Mouse (Mus musculus): ENCODE results near the gene Smurf1. TPM values are rescaled to one million over a fixed set of nuclear protein-coding genes. Genes with fewer than 3 reads are reported as not detected.
A peak's percentile ranks its signal among the peaks of the same experiment; 100 is the strongest.

Gene Smurf1
- 19.6 and 21.3 TPM in 2 replicates for polyA plus RNA-seq (2014; fragmentation: Nextera tagmentation; extraction: Ambion mirVana)

DNA sequence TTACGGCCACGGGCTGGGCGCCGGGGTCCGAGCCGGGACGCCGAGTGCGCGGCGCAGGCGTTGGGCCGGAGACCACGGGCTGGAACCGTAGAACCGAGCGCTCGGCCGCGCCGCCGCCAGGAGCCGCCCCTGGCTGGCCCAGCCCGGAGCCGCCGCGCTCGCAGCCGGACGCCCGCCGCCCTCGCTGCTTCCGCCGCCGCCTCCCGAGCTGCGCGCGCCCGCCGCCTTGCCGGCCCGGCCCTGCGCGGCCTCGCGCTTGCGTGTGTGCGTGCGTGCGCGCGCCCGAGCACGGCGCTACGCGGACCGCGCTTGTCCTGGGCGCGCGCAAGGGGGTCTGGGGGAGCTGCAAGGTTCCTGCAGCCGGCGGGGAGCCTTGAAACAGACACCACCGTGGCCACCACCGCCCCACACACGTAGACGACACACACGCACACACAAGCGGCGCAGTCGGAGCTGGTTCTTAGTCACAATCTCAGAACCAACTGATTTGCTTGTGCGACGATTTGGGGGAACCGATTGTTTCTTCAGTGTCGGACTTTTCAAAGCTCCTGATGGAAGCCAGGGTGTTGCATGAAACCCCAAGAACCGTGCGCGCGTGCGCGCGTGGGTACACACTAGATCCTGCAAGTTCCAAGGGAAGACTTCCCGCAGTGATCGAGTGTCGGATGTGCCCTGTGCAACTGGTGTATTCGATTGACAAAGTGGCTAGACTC is at the start of gene Smurf1:
Gene Smurf1, minus strand, starts transcription at position 209 of the 713 bp plus-strand sequence.
- WGBS, result under 1% methylated on average over 78 of the region's 89 CpGs
- H3K9ac ChIP-seq (ENCODE audit: low read length), result peak within 1 kb of the TSS; percentile 91
- peak within 1 kb of the TSS; percentile 53 for H3K4me2 ChIP-seq (ENCODE audit: low read depth)
- ATAC-seq (ENCODE audit: insufficient read depth, low FRiP score, low TSS enrichment) (peak; percentile 58), DNase-seq (ENCODE audit: low spot score) (peak; percentile 97)
- H3K4me3 ChIP-seq (ENCODE audit: low read depth, low read length), result peak within 1 kb of the TSS; percentile 88
- peak within 1 kb of the TSS; percentile 78; the same call in 1 of the 2 replicates for H3K27ac ChIP-seq (ENCODE audit: low read depth, low read length)
- no peaks in the 10 kb centered on the region for H3K36me3 ChIP-seq (ENCODE audit: control insufficient read depth, insufficient read depth, low read length)
- H3K4me1 ChIP-seq (ENCODE audit: control insufficient read depth, insufficient read depth, low read length), result peaks cover 5% of the 10 kb centered on the region; the same call in 1 of the 2 replicates
- H3K27me3 ChIP-seq (ENCODE audit: control insufficient read depth, insufficient read depth, low read length), result no peaks in the 10 kb centered on the region
- no peaks in the 10 kb centered on the region for H3K9me3 ChIP-seq (ENCODE audit: control insufficient read depth, low read length)

DNA sequence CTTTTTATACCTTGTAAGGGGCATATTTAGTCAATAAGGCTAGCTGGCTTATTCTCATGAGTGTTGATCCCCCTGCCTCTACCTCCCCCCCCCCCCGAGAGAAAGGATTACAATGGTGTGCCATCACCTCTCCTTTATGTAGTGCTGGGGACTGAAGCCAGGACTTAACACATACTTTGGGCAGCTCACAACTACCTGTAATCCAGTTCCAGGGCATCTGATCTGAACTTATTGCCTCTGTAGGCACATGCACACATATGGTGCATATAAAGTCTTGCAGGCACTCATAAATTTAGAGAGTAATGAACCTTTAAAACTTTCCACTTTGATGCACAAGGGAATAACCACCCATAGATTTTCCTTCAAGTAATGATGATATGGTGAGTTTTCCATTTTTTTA is 48.6 kb upstream of the Smurf1 start:
- DNase-seq (ENCODE audit: low spot score) (no peak), ATAC-seq (ENCODE audit: insufficient read depth, low FRiP score, low TSS enrichment) (no peak)
- Histone ChIP-seq H3K27me3 (ENCODE audit: control insufficient read depth, insufficient read depth, low read length) (no peaks in the 10 kb centered on the region), H3K9me3 (ENCODE audit: control insufficient read depth, low read length) (no peaks in the 10 kb centered on the region), H3K4me2 (ENCODE audit: low read depth) (no peak overlapping the region), H3K27ac (ENCODE audit: low read depth, low read length) (no peak overlapping the region), H3K4me1 (ENCODE audit: control insufficient read depth, insufficient read depth, low read length) (no peaks in the 10 kb centered on the region), H3K36me3 (ENCODE audit: control insufficient read depth, insufficient read depth, low read length) (no peaks in the 10 kb centered on the region), H3K4me3 (ENCODE audit: low read depth, low read length) (no peak overlapping the region), H3K9ac (ENCODE audit: low read length) (no peak overlapping the region)
- 86% methylated on average over 1 of the region's 1 CpGs for WGBS

DNA sequence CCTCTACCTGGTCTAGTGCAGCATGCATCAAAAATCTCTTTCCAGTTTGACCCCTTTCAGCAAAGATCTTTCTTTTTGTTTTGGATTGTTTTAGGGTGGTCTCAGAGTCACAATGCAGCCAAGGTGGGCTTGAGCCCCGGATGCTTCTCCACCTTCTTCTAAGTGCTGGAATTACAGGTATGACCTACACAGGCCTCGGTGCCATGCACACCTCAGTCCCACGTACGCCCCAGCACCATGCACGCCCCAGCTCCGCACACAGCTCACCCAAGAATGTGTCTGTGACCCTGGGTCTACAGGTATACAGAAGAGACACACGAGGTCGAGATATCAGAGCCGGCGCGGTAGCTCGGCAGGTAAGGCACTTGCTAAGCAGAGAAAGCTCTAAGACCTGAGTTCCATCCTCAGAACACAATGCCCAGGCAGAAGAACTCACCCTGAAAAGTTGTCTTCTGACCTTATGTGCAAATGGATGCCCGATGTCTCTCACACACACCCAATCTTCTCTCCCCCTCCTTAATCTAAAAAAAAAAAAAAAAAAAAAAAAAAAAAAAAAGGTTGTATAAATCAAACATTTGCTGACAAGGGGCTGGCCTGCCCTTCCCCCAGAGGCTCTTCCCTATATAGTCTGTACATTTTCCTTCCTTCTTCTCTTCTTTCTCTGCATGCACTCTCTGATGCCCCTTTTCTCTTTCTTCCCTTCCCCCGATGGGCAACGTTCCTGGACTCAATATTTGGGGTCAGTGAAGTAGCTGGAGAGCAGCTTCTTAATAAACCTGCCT is 43.4 kb upstream of the Smurf1 start:
- Histone ChIP-seq H3K9me3 (ENCODE audit: control insufficient read depth, low read length) (no peaks in the 10 kb centered on the region), H3K36me3 (ENCODE audit: control insufficient read depth, insufficient read depth, low read length) (no peaks in the 10 kb centered on the region), H3K4me3 (ENCODE audit: low read depth, low read length) (no peak overlapping the region), H3K4me2 (ENCODE audit: low read depth) (no peak overlapping the region), H3K27me3 (ENCODE audit: control insufficient read depth, insufficient read depth, low read length) (no peaks in the 10 kb centered on the region), H3K27ac (ENCODE audit: low read depth, low read length) (no peak overlapping the region), H3K9ac (ENCODE audit: low read length) (no peak overlapping the region), H3K4me1 (ENCODE audit: control insufficient read depth, insufficient read depth, low read length) (no peaks in the 10 kb centered on the region)
- ATAC-seq (ENCODE audit: insufficient read depth, low FRiP score, low TSS enrichment), result no peak
- DNase-seq (ENCODE audit: low spot score), result no peak
- WGBS, result 92% methylated on average over 15 of the region's 15 CpGs

DNA sequence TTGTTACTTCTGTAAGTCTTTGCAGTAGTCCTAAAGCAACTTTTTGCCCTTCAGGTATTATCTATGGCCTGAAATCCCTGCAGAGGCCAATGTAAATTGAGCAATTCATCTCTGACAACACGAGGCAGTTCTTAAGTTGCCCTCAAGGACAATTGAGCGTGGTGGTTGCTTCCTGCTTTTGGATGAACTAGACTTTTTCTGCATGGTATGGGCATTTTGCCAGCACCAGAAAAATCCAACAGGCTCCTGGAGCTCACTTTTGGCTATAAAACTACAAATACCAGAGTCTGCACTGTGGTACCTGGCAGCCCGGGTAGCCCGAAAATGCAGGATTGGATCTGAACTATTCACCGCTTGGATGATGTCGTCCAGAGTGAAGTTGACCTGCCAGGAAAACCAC is 39.9 kb upstream of the Smurf1 start:
- no peaks in the 10 kb centered on the region for H3K27me3 ChIP-seq (ENCODE audit: control insufficient read depth, insufficient read depth, low read length)
- DNase-seq (ENCODE audit: low spot score), result no peak
- H3K4me1 ChIP-seq (ENCODE audit: control insufficient read depth, insufficient read depth, low read length), result no peaks in the 10 kb centered on the region
- no peak for ATAC-seq (ENCODE audit: insufficient read depth, low FRiP score, low TSS enrichment)
- no peak overlapping the region for H3K9ac ChIP-seq (ENCODE audit: low read length)
- no peak overlapping the region for H3K4me3 ChIP-seq (ENCODE audit: low read depth, low read length)
- WGBS, result 88% methylated on average over 6 of the region's 6 CpGs
- H3K36me3 ChIP-seq (ENCODE audit: control insufficient read depth, insufficient read depth, low read length), result no peaks in the 10 kb centered on the region
- H3K27ac ChIP-seq (ENCODE audit: low read depth, low read length), result no peak overlapping the region
- no peaks in the 10 kb centered on the region for H3K9me3 ChIP-seq (ENCODE audit: control insufficient read depth, low read length)
- H3K4me2 ChIP-seq (ENCODE audit: low read depth), result no peak overlapping the region

DNA sequence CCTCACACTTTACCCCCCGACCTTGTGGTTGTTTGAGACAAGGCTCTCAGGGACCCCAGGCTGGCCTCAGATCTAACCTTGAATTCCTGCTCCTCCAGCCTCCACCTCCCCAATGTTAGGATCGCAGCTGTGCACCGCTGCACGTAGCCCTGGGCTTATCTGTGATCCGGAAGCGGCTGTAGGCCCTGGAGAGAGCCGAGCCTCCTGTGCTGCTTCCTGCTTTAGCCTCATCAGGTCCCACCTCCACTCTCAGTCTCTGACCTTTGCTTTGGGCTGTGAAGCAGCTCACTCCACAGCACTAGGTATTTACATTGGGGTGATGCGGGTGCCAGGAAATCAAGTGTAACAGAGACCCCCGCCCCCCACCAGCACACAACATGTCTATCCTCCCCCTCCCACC is 38.8 kb upstream of the Smurf1 start:
- Histone ChIP-seq H3K27me3 (ENCODE audit: control insufficient read depth, insufficient read depth, low read length) (no peaks in the 10 kb centered on the region), H3K9ac (ENCODE audit: low read length) (no peak overlapping the region)
- 84% methylated on average over 9 of the region's 9 CpGs for WGBS

DNA sequence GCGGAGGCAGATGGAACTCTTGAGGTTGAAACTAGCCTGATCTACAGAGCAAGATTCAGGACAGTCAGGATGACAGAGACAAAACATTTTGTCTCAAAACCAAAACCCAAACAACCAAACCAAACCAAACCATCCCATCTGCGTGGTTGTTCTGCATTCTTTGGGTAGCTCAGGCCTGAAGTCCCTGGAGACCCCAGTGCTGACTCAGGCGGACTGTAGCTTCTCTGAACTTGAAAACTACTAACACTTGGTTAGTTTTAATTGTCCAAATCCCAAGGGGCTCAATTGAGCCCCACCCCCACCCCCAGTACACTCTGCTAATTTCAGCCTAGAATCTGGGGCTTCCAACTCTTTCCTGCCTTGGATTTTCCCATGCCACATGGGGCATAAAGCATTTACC is 37.7 kb upstream of the Smurf1 start:
- Histone ChIP-seq H3K4me2 (ENCODE audit: low read depth) (no peak overlapping the region), H3K9me3 (ENCODE audit: control insufficient read depth, low read length) (no peaks in the 10 kb centered on the region), H3K27ac (ENCODE audit: low read depth, low read length) (no peak overlapping the region), H3K4me1 (ENCODE audit: control insufficient read depth, insufficient read depth, low read length) (no peaks in the 10 kb centered on the region), H3K4me3 (ENCODE audit: low read depth, low read length) (no peak overlapping the region), H3K27me3 (ENCODE audit: control insufficient read depth, insufficient read depth, low read length) (no peaks in the 10 kb centered on the region), H3K9ac (ENCODE audit: low read length) (no peak overlapping the region), H3K36me3 (ENCODE audit: control insufficient read depth, insufficient read depth, low read length) (no peaks in the 10 kb centered on the region)
- ATAC-seq (ENCODE audit: insufficient read depth, low FRiP score, low TSS enrichment), result no peak
- DNase-seq (ENCODE audit: low spot score), result no peak
- WGBS, result 74% methylated on average over 3 of the region's 3 CpGs

More for the DNA sequence above, 38.8 kb upstream of the Smurf1 start:
- DNase-seq (ENCODE audit: low spot score) (no peak), ATAC-seq (ENCODE audit: insufficient read depth, low FRiP score, low TSS enrichment) (no peak)
- H3K36me3 ChIP-seq (ENCODE audit: control insufficient read depth, insufficient read depth, low read length), result no peaks in the 10 kb centered on the region
- no peak overlapping the region for H3K4me2 ChIP-seq (ENCODE audit: low read depth)
- H3K4me1 ChIP-seq (ENCODE audit: control insufficient read depth, insufficient read depth, low read length), result no peaks in the 10 kb centered on the region
- no peak overlapping the region for H3K4me3 ChIP-seq (ENCODE audit: low read depth, low read length)
- no peaks in the 10 kb centered on the region for H3K9me3 ChIP-seq (ENCODE audit: control insufficient read depth, low read length)
- no peak overlapping the region for H3K27ac ChIP-seq (ENCODE audit: low read depth, low read length)

DNA sequence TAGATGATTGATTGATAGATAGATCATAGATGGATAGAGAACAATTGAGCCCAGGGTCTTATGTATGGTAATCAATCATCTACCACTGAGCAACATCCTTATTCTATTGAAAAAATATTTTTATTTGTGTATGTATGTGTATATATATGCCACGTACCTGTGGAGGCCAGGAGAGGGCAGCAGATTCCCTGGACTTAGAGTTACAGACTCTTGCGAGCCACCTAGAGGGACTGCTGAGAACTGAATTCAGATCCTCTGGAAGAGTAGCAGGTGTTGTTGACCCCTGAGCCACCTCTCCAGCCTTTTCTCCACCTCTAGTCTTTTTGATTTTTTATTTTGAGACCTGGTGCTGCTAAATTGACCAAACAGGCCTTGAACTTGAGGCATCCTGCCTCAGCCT is 32.8 kb upstream of the Smurf1 start:
- Histone ChIP-seq H3K9ac (ENCODE audit: low read length) (no peak overlapping the region), H3K36me3 (ENCODE audit: control insufficient read depth, insufficient read depth, low read length) (no peaks in the 10 kb centered on the region), H3K4me1 (ENCODE audit: control insufficient read depth, insufficient read depth, low read length) (no peaks in the 10 kb centered on the region), H3K4me3 (ENCODE audit: low read depth, low read length) (no peak overlapping the region), H3K4me2 (ENCODE audit: low read depth) (no peak overlapping the region), H3K9me3 (ENCODE audit: control insufficient read depth, low read length) (no peaks in the 10 kb centered on the region), H3K27ac (ENCODE audit: low read depth, low read length) (no peak overlapping the region), H3K27me3 (ENCODE audit: control insufficient read depth, insufficient read depth, low read length) (no peaks in the 10 kb centered on the region)
- ATAC-seq (ENCODE audit: insufficient read depth, low FRiP score, low TSS enrichment), result no peak
- 23% methylated on average over 2 of the region's 2 CpGs for WGBS
- no peak for DNase-seq (ENCODE audit: low spot score)

DNA sequence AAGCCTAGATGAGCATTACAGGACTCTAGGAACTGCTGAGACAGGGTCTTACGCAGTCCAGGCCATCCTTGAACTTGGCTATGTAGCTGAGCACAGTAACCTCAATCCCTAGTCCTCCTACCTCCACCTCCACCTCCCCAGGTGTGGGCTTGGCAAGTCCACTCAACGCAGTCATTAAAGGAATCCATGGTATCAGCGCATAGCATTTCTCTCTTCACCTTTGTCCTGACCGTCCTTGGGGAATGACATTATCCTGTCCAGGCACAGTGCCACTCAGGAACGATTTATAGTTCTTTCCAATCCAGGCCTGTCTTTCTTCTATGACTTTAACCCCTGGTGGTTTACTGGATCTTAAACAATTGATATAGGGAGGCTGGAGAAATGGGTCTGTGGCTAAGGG is 24.8 kb upstream of the Smurf1 start:
- H3K4me1 ChIP-seq (ENCODE audit: control insufficient read depth, insufficient read depth, low read length), result no peaks in the 10 kb centered on the region
- WGBS, result 86% methylated on average over 5 of the region's 5 CpGs
- H3K4me3 ChIP-seq (ENCODE audit: low read depth, low read length), result no peak overlapping the region
- ATAC-seq (ENCODE audit: insufficient read depth, low FRiP score, low TSS enrichment) (no peak), DNase-seq (ENCODE audit: low spot score) (no peak)
- no peaks in the 10 kb centered on the region for H3K36me3 ChIP-seq (ENCODE audit: control insufficient read depth, insufficient read depth, low read length)
- H3K9me3 ChIP-seq (ENCODE audit: control insufficient read depth, low read length), result no peaks in the 10 kb centered on the region
- no peak overlapping the region for H3K4me2 ChIP-seq (ENCODE audit: low read depth)
- H3K27me3 ChIP-seq (ENCODE audit: control insufficient read depth, insufficient read depth, low read length), result no peaks in the 10 kb centered on the region
- H3K27ac ChIP-seq (ENCODE audit: low read depth, low read length), result no peak overlapping the region
- no peak overlapping the region for H3K9ac ChIP-seq (ENCODE audit: low read length)

DNA sequence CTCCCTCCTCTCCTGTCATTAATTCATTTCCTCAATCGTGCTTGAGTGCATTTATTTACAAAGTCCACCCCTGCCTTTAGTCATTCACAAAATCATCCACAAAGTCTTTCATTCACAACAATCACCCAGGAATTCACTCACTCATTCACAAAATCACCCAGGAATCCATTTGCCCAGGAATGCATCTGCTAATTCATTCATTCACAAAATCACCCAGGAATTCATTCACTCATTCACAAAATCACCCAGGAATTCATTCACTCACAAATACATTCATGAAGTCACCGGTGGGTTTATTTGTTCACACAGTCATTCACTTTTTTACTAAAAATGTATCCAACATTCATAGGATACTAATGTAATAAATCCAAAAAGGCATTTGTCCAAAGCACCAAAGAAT is 24.4 kb upstream of the Smurf1 start:
- WGBS, result 70% methylated on average over 2 of the region's 2 CpGs
- DNase-seq (ENCODE audit: low spot score), result no peak
- no peak for ATAC-seq (ENCODE audit: insufficient read depth, low FRiP score, low TSS enrichment)
- H3K4me2 ChIP-seq (ENCODE audit: low read depth), result no peak overlapping the region
- H3K9ac ChIP-seq (ENCODE audit: low read length), result no peak overlapping the region
- no peaks in the 10 kb centered on the region for H3K36me3 ChIP-seq (ENCODE audit: control insufficient read depth, insufficient read depth, low read length)
- H3K4me3 ChIP-seq (ENCODE audit: low read depth, low read length), result no peak overlapping the region
- no peaks in the 10 kb centered on the region for H3K4me1 ChIP-seq (ENCODE audit: control insufficient read depth, insufficient read depth, low read length)
- no peaks in the 10 kb centered on the region for H3K9me3 ChIP-seq (ENCODE audit: control insufficient read depth, low read length)
- H3K27ac ChIP-seq (ENCODE audit: low read depth, low read length), result no peak overlapping the region
- no peaks in the 10 kb centered on the region for H3K27me3 ChIP-seq (ENCODE audit: control insufficient read depth, insufficient read depth, low read length)
